Mouse (Mus musculus) intestine, embryonic 16.5 days (tissue): ENCODE measurements around the gene Gga2. TPM values are rescaled to one million over a fixed set of nuclear protein-coding genes. Genes with fewer than 3 reads are reported as not detected.

ENCODE experiments used
- polyA plus RNA-seq: library from polyadenylated mRNA; unstranded; fragments of >200 nt; fragmentation: Nextera tagmentation; extraction: Ambion mirVana; gene quantifications from 2 replicates; pipeline ENCODE4 v1.2.1, GENCODE M21; 2015

The Gga2 gene
- polyA plus RNA-seq, 1 experiment from 2014 or later: 118 TPM

Other genes starting within 250 kb of the Gga2 start
- gene Scnn1b, start 156.2 kb downstream of the Gga2 start, polyA plus RNA-seq: 0.13 and 0.20 TPM in 2 replicates
- gene Cog7, start 39.5 kb downstream of the Gga2 start, polyA plus RNA-seq: 22.1 and 25.6 TPM in 2 replicates
- gene Ubfd1, start 46.0 kb upstream of the Gga2 start, polyA plus RNA-seq: 39.5 and 45.3 TPM in 2 replicates
- gene Ears2, start 46.0 kb upstream of the Gga2 start, polyA plus RNA-seq: 19.4 and 20.7 TPM in 2 replicates
- gene Ndufab1, start 80.7 kb upstream of the Gga2 start, polyA plus RNA-seq: 981 and 993 TPM in 2 replicates
- 9.1 and 10.8 TPM in 2 replicates for gene Palb2, start 111.8 kb upstream of the Gga2 start, polyA plus RNA-seq
- 117 and 122 TPM in 2 replicates for gene Dctn5, start 111.8 kb upstream of the Gga2 start, polyA plus RNA-seq
- gene Plk1, start 138.2 kb upstream of the Gga2 start, polyA plus RNA-seq: 103 and 117 TPM in 2 replicates
- gene Ern2, start 165.0 kb upstream of the Gga2 start, polyA plus RNA-seq: 8.5 and 9.4 TPM in 2 replicates
- gene Chp2, start 198.3 kb upstream of the Gga2 start, polyA plus RNA-seq: 9.6 and 10.1 TPM in 2 replicates